Mouse (Mus musculus): Measurements from ENCODE around the gene Rnf183.
"Not testable (repeated sequence)": the region's sequence is repeated elsewhere in the genome, so short reads cannot be mapped to it uniquely, and the experiment has no call there.

Gene Rnf183

DNA sequence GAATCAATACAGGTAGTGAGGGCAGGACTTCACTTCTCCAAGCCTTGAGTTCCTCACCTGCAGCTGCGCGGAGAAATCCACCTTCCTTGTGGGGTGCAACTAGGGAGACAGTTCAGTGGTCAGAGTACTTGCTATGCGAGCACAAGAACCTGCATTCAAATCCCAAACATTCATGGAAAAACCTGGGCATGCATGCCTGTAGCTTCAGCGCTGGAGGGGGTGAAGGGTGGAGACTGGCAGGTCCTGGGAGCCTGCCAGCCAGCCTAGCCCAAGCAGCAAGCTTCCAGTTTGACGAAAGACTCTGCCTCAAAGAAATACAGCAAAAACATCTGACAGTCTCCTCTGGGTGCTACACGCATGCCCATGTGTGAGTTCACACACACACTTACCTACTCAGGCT lies at the start of gene Rnf183:
Gene Rnf183 (minus strand): TSS at position 172 of the 400 bp plus-strand sequence.
- DNase-seq = no peak

DNA sequence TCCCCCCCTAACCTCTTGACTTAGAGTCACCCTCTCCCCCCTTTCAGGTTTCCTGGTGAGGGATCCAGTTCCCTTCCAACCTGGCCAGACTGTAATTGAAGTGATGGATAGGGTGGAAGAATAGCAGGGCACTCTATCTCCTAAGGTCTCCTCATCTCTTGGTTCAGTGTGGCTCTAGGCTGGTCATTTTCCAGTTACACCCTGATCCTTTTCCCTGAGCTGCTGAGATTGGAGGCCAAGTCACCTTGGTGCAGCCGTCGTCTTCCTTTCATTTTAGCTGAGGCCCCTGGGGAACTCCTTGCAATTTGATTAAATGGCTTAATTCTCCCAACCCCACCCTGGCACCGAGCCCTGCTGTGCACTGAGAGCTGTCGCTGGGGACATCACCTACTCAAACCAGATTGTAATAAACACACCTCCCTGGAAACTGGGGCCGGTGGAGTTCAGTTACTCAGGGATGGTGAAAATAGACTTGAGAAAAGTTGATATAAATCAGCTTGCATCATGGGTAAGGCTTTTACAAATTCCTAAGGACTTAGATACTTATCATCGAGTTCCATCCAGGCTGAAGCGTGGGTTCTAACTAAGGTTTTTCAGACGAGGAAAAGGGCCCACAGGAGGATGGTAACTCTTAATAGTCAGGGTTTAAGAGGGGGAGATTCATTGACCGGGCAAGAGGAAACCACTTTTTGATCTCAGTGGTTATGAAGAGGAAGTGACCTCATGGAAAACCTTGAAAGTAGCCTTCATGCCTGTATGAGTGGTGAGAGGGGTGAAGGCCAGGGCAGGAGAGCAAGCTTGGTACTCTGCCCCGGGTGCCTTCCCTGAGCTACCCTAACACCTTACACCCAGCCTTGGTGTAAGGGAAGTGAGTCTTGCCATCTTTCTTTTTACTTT lies 45.9 kb upstream of the Rnf183 start:
- peak; percentile 32 for DNase-seq

DNA sequence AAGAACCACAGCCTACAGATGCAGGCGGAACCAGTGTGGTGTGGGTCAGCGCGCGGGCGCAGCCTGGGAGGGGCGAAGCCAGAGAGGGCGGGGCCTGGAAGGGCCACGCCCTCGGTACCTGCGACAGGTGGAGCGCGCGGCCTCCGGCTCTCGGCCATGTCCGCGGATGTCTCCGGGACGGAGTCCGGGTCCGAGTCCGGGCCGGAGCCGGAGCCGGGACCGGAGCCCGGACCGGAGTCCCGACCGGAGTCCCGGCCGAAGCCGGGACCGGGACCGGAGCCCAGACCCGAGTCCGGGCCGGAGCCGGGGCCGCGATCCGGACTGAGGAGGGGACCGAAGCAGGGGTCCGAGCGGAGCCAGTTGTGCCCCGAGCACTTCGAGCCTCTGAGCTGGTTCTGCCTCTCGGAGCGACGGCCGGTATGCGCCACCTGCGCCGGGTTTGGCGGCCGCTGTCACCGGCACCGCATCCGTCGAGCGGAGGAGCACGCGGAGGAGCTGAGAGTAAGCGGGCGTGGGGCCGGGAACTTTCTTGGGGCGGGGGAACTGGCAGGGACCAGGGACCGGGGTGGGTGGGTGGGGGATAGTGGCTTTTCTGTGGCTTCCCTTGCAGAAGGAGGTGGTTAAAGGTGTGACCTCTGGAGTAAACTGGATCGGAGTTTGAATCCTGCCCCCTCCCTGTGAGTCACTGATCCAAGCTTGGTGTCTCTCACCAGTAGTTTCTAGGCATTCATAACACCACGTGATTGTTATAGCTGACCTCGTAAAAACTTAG lies 45.1 kb upstream of the Rnf183 start, which contains the start of gene Bspry:
Gene Bspry (plus strand): TSS at position 117 of the 772 bp plus-strand sequence.
- DNase-seq = peak; percentile 74

GRCm38 (mm10) chr4:62479593-62479936 lies 44.5 kb upstream of the Rnf183 start:
- not testable (repeated sequence) for DNase-seq

GRCm38 (mm10) chr4:62477542-62478244 lies 42.6 kb upstream of the Rnf183 start:
- DNase-seq = no peak

GRCm38 (mm10) chr4:62475793-62476192 lies 40.7 kb upstream of the Rnf183 start:
- no peak for DNase-seq

GRCm38 (mm10) chr4:62475131-62475530 lies 40.1 kb upstream of the Rnf183 start:
- DNase-seq = no peak

- DNase-seq = no peak
Measured at GRCm38 (mm10) chr4:62472071-62472470, 37.0 kb upstream of the Rnf183 start.

- DNase-seq = peak; percentile 68
Measured at GRCm38 (mm10) chr4:62470598-62471051, 35.6 kb upstream of the Rnf183 start, which contains the start of gene Wdr31. TSS of gene Wdr31 (minus strand) at chr4:62470896.

DNA sequence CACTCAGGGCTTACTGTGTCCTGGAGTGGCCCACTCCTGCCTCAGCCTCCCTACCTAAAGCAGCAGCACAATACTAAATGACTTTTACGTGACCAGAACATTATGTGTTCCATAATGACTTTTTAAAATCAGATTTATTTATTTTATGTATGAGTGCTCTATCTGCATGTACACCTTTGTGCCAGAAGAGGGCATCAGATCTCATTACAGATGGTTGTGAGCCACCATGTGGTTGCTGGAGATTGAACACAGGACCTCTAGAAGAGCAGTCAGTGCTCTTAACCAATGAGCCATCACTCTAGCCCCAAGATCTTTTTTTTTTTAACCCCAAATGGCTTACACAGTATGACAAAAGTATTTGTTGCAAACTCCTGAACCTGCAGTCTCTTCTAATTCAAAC lies 33.1 kb upstream of the Rnf183 start:
- DNase-seq = no peak

DNA sequence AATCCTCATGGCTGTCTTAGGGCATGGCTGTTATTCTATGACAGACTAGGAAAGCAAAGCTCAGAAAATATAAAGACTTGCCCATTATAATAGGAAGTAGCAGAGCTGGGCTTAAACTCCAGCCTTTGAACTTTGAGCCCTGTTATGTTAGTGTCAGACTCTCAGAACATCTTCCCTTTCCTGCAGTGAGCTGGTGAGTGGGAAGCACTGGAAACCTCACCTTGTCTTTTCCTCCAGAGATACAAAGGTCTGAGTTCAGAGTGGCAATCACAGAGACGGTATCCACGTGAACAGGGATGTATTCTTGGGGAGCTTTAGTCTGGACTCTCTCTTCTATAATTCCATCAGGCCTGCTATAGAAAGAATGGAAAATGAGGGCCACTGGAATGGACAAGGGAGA lies 28.1 kb upstream of the Rnf183 start:
- no peak for DNase-seq

- no peak for DNase-seq
Measured at GRCm38 (mm10) chr4:62460348-62460747, 25.3 kb upstream of the Rnf183 start.

GRCm38 (mm10) chr4:62459081-62459480 lies 24.0 kb upstream of the Rnf183 start:
- peak; percentile 15 for DNase-seq

GRCm38 (mm10) chr4:62454995-62455394 lies 19.9 kb upstream of the Rnf183 start:
- DNase-seq = peak; percentile 69

GRCm38 (mm10) chr4:62440986-62441385 lies 5.9 kb upstream of the Rnf183 start:
- no peak for DNase-seq

GRCm38 (mm10) chr4:62440544-62440943 lies 5.5 kb upstream of the Rnf183 start:
- DNase-seq = no peak

GRCm38 (mm10) chr4:62439793-62440192 lies 4.7 kb upstream of the Rnf183 start:
- DNase-seq = no peak

GRCm38 (mm10) chr4:62437871-62438270 lies 2.8 kb upstream of the Rnf183 start:
- DNase-seq = no peak

GRCm38 (mm10) chr4:62437256-62437778 lies 2.3 kb upstream of the Rnf183 start:
- DNase-seq = no peak

DNA sequence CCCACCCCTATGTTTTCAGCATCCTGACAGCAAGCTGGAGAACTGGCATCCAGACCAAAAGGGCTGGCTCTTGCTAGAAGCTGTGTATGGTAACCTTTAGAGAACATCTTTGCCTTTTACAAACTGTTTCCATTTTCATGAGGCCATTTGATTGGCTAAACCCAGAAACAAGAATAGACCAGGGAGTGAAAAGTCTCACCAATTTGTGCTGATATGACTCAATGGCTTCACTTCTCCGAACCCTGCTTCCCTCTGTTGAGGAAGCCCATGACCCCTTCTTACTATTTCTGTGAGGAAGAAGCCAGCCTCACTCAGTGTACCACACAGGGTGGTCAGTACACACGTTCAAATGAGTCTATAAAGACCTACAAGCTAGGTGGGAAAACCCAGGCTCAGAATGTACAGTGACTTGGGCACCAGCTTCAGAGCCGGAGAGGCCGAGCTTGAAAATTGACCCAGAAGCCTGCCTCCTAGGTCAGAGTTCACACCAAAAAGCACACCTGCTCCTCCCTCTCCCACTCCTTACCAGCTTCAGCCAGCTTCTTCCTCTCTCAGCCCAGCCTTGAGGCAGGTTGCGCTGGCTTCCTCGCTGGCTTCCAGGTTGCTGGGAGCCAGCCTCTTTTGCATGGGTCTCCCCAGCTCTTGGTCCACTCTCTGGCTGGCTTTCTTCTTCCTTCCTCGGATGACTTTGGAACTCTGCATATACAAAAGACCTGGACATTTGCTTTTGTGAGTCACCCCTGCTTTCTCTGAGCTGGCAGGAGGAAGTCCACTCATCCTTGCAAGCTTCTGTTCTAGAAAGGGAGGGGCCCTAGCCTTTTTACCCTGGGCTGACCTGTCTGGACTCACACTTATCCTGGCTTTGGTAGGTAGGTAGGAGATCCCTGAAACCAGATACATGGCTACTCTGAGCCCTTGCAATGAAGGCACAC lies 847 bp downstream of the Rnf183 start:
- DNase-seq = no peak

- no peak for DNase-seq
Measured at GRCm38 (mm10) chr4:62431522-62431921, 3.5 kb downstream of the Rnf183 start.

- DNase-seq = no peak
Measured at GRCm38 (mm10) chr4:62430678-62431077, 4.4 kb downstream of the Rnf183 start.
